Mouse (Mus musculus) heart, postnatal 36 days (tissue): ENCODE measurements around the gene Prox1. TPM values are rescaled to one million over a fixed set of nuclear protein-coding genes. Genes with fewer than 3 reads are reported as not detected.

Source experiments
- DNase-seq, 2 experiments: peaks; one replicate each; pipeline ENCODE4 v3.0.0; 2021 to 2022
- intact Hi-C: fragments of 180-260 bp; cut with DNase I; formaldehyde crosslinking; loops from one replicate; pipeline ENCODE4 v1.15.1; 2025
- total RNA-seq, 2 experiments: library from RNA; stranded (reverse); gene quantifications; 2 replicates each; pipeline ENCODE4 v1.2.3; 2021

The Prox1 gene
- total RNA-seq, 2 experiments from 2014 or later = 38.8 to 57.1 TPM

GRCm38 (mm10) chr1:190152603-190153002, 17.9 kb downstream of the Prox1 start:
- intact Hi-C loops = no loop called here
- no peak for DNase-seq

GRCm38 (mm10) chr1:190149233-190149741, 21.2 kb downstream of the Prox1 start:
- intact Hi-C loops = no loop called here
- no peak for DNase-seq

- intact Hi-C loops = no loop called here
Observed at GRCm38 (mm10) chr1:190148661-190149232, 21.8 kb downstream of the Prox1 start.

GRCm38 (mm10) chr1:190147816-190148215, 22.7 kb downstream of the Prox1 start:
- DNase-seq = no peak
- intact Hi-C loops = no loop called here

More at GRCm38 (mm10) chr1:190148661-190149232, 21.8 kb downstream of the Prox1 start:
- DNase-seq = no peak

GRCm38 (mm10) chr1:190144416-190144815, 26.1 kb downstream of the Prox1 start:
- intact Hi-C loops = no loop called here
- DNase-seq = no peak

GRCm38 (mm10) chr1:190143593-190143992, 26.9 kb downstream of the Prox1 start:
- DNase-seq = peak in 1 of 2 experiments; percentile 30
- intact Hi-C loops = no loop called here

GRCm38 (mm10) chr1:190142584-190142983, 27.9 kb downstream of the Prox1 start:
- DNase-seq = no peak
- intact Hi-C loops = no loop called here

GRCm38 (mm10) chr1:190140519-190140918, 30.0 kb downstream of the Prox1 start:
- no peak for DNase-seq
- intact Hi-C loops = no loop called here

- no peak for DNase-seq
- intact Hi-C loops = no loop called here
Observed at GRCm38 (mm10) chr1:190139711-190140405, 30.7 kb downstream of the Prox1 start.

- DNase-seq = no peak
- intact Hi-C loops = no loop called here
Observed at GRCm38 (mm10) chr1:190137943-190138342, 32.6 kb downstream of the Prox1 start.

GRCm38 (mm10) chr1:190132897-190133296, 37.6 kb downstream of the Prox1 start:
- intact Hi-C loops = no loop called here

GRCm38 (mm10) chr1:190130888-190131287, 39.6 kb downstream of the Prox1 start:
- intact Hi-C loops = no loop called here
- DNase-seq = no peak

More at GRCm38 (mm10) chr1:190132897-190133296, 37.6 kb downstream of the Prox1 start:
- DNase-seq = no peak

- intact Hi-C loops = loop anchor here (5.0 to 10.0 kb wide), 2 partner anchors 43 to 565 kb away; partner anchors contain the start of gene Prox1
- DNase-seq = no peak
Observed at GRCm38 (mm10) chr1:190129553-190129952, 41.0 kb downstream of the Prox1 start.

GRCm38 (mm10) chr1:190128674-190129322, 41.7 kb downstream of the Prox1 start:
- intact Hi-C loops = loop anchor here (5.0 to 10.0 kb wide), 2 partner anchors 44 to 566 kb away; partner anchors contain the start of gene Prox1
- DNase-seq = no peak

- DNase-seq = peak; percentile 33 to 39
- intact Hi-C loops = loop anchor here (5.0 to 10.0 kb wide), 2 partner anchors 44 to 567 kb away; partner anchors contain the start of gene Prox1
Observed at GRCm38 (mm10) chr1:190127878-190128277, 42.6 kb downstream of the Prox1 start.

GRCm38 (mm10) chr1:190127163-190127795, 43.2 kb downstream of the Prox1 start:
- no peak for DNase-seq
- intact Hi-C loops = loop anchor here (5.0 to 10.0 kb wide), 2 partner anchors 45 to 568 kb away; partner anchors contain the start of gene Prox1

- no peak for DNase-seq
Observed at GRCm38 (mm10) chr1:190124961-190125739, 45.4 kb downstream of the Prox1 start.

GRCm38 (mm10) chr1:190123404-190123803, 47.1 kb downstream of the Prox1 start:
- intact Hi-C loops = loop anchor here (10.0 kb wide), 1 partner anchor 571 kb away; no protein-coding TSS in a partner anchor
- DNase-seq = no peak

More at GRCm38 (mm10) chr1:190124961-190125739, 45.4 kb downstream of the Prox1 start:
- intact Hi-C loops = loop anchor here (5.0 to 10.0 kb wide), 2 partner anchors 47 to 570 kb away; partner anchors contain the start of gene Prox1

GRCm38 (mm10) chr1:190115985-190116384, 54.5 kb downstream of the Prox1 start:
- intact Hi-C loops = no loop called here

GRCm38 (mm10) chr1:190111741-190112140, 58.8 kb downstream of the Prox1 start:
- intact Hi-C loops = no loop called here
- no peak for DNase-seq

More at GRCm38 (mm10) chr1:190115985-190116384, 54.5 kb downstream of the Prox1 start:
- no peak for DNase-seq
